7 mouse cellular contexts compared by ENCODE assay signal in the genomic region with DNA sequence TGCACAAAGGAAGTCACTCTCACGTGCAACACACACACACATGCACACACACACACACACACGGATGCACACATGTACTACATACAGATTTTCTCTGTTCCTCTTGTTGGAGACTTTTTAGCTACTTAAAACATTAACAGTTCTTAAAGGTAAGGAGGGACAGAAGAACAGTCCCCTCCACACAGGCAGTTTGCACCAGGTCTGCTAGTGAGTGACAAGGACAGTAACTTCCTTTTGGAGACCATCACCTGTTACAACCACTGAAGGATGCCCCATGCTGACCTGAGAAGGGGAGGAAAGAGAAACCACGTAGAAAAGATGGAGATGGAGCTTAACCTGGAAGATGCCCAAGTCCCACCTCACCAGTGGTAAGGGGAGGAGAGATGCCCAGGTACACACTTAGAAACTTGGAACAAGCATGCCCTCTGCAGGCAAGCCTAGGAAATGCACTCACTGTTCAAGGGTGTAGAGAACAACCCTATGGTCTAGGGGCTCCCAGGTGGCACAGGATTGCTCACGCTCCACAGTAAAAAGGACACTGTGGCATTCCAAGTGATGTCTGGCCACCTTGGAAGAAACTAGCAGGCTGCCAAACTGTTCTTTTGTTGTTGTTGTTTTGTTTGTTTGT. TPM values are rescaled to one million over a fixed set of nuclear protein-coding genes. Genes with fewer than 3 reads are reported as not detected.
A peak's percentile ranks its signal among the peaks of the same experiment; 100 is the strongest.
DNase-seq lines count a peak whose midpoint lies in the region; ATAC-seq and TF ChIP-seq lines count a peak whose summit lies in the region.

No protein-coding gene starts in this region.

- no peak overlapping the region for H3K27ac ChIP-seq in intestine, postnatal 0 days (ENCODE audit: low read depth, low read length)
- H3K27ac ChIP-seq in midbrain, embryonic 14.5 days (replicated peaks; ENCODE audit: low read depth, low read length): no peak overlapping the region

- H3K9ac ChIP-seq in intestine, postnatal 0 days (ENCODE audit: low read depth, low read length): no peak overlapping the region
- H3K9ac ChIP-seq in midbrain, embryonic 14.5 days (replicated peaks; ENCODE audit: low read length): no peak overlapping the region

- peak; percentile 82 for DNase-seq in ZHBTc4 (ENCODE audit: low read depth, low spot score)
- peak; percentile 89 to 92 for DNase-seq in cerebellum, postnatal 10 days
- peak; percentile 67 to 76 for DNase-seq in frontal cortex, postnatal 25 days (ENCODE audit: low spot score in 2 of 2)
- peak; percentile 63 to 68 for DNase-seq in left cerebral cortex, postnatal 36 days (ENCODE audit: low spot score in 2 of 2)
- peak; percentile 90 for DNase-seq in midbrain, embryonic 14.5 days
- DNase-seq in spleen, adult 12 weeks (ENCODE audit: low spot score): peak; percentile 54

- no peaks in the 10 kb centered on the region for H3K36me3 ChIP-seq in intestine, postnatal 0 days (ENCODE audit: control insufficient read depth, insufficient read depth)
- H3K36me3 ChIP-seq in midbrain, embryonic 14.5 days (ENCODE audit: control insufficient read depth, insufficient read depth, low read length): no peaks in the 10 kb centered on the region

- H3K27me3 ChIP-seq in intestine, postnatal 0 days (replicated peaks; ENCODE audit: control insufficient read depth, insufficient read depth, low read length): no peaks in the 10 kb centered on the region
- no peaks in the 10 kb centered on the region for H3K27me3 ChIP-seq in midbrain, embryonic 14.5 days (ENCODE audit: control insufficient read depth, insufficient read depth, low read length)

- ATAC-seq in intestine, postnatal 0 days: 0 out of 2 replicates have a peak, but pooled peaks have one; percentile 31
- ATAC-seq in midbrain, embryonic 14.5 days (ENCODE audit: low FRiP score, low TSS enrichment): peak; percentile 80

- intact Hi-C loops in left cerebral cortex, postnatal 36 days (cut with DNase I): loop anchor here (1.0 to 5.0 kb wide), 2 partner anchors 453 to 495 kb away; no protein-coding TSS in a partner anchor

- no peak overlapping the region for H3K4me3 ChIP-seq in intestine, postnatal 0 days (ENCODE audit: low read depth, low read length)
- H3K4me3 ChIP-seq in midbrain, embryonic 14.5 days (replicated peaks; ENCODE audit: low read depth, low read length): no peak overlapping the region

- WGBS in intestine, postnatal 0 days: 56% methylated on average over 4 of the region's 4 CpGs
- WGBS in midbrain, embryonic 14.5 days: 54% methylated on average over 4 of the region's 4 CpGs

- H3K4me2 ChIP-seq in intestine, postnatal 0 days (replicated peaks; ENCODE audit: low read depth): no peak overlapping the region
- H3K4me2 ChIP-seq in midbrain, embryonic 14.5 days (ENCODE audit: low read length): no peak overlapping the region

- no peaks in the 10 kb centered on the region for H3K9me3 ChIP-seq in intestine, postnatal 0 days (ENCODE audit: control insufficient read depth)
- no peaks in the 10 kb centered on the region for H3K9me3 ChIP-seq in midbrain, embryonic 14.5 days (ENCODE audit: control insufficient read depth, low read length)

- TF ChIP-seq CTCF in intestine, postnatal 0 days (IDR thresholded peaks at IDR 0.05; ENCODE audit: low read depth): peak; percentile 92

- H3K4me1 ChIP-seq in intestine, postnatal 0 days (replicated peaks; ENCODE audit: control insufficient read depth, insufficient read depth, low read length): no peaks in the 10 kb centered on the region
- no peaks in the 10 kb centered on the region for H3K4me1 ChIP-seq in midbrain, embryonic 14.5 days (ENCODE audit: control insufficient read depth, insufficient read depth, low read length)

RNA-seq across cellular contexts. Expression of a gene that starts 39.2 kb away (rescaled TPM):
- 36.8 and 39.0 TPM in 2 replicates for polyA plus RNA-seq in intestine, postnatal 0 days (2015; fragmentation: Nextera tagmentation; extraction: Ambion mirVana)
- 10 to 100 TPM; 59.7 to 68.6 TPM for total RNA-seq in left cerebral cortex, postnatal 36 days (2021)
- polyA plus RNA-seq in midbrain, embryonic 14.5 days (2014; fragmentation: Nextera tagmentation; extraction: Ambion mirVana): 20.1 and 22.4 TPM in 2 replicates
